Mouse (Mus musculus) limb, embryonic 14.5 days (tissue): ENCODE measurements at regions not wholly inside any gene's neighbourhood (a gene's known extent, or its start where the extent isn't known, plus 50 kb on each side); places are given as distances from the start of the nearest gene placed in this dataset.
"Not testable (repeated sequence)": the region's sequence is repeated elsewhere in the genome, so short reads cannot be mapped to it uniquely, and the experiment has no call there.

Source experiments
- ATAC-seq: fragments of 200-750 bp; cut with Nextera tagmentation; 2 replicates; pipeline ENCODE4 v1.8.0; 2017; ENCODE audit warnings: low read depth, moderate number of reproducible peaks, moderate TSS enrichment; ENCODE audit not compliant: low FRiP score
- DNase-seq: peaks from one replicate; pipeline ENCODE4 v3.0.0-alpha.2; 2015; ENCODE audit warnings: low spot score
- H3K27ac ChIP-seq: fragments of 300-500 bp; sonication (generic); replicated peaks from 2 replicates; pipeline ENCODE4 v1.5.1; 2014; ENCODE audit warnings: low read depth, mild to moderate bottlenecking, low read length, moderate library complexity, mixed read lengths
- H3K27me3 ChIP-seq: fragments of 300-500 bp; sonication (generic); 2 replicates; pipeline ENCODE4 v1.6.1; 2014; ENCODE audit warnings: low read length, mixed read lengths; ENCODE audit not compliant: control insufficient read depth, insufficient read depth
- H3K36me3 ChIP-seq: fragments of 300-500 bp; sonication (generic); 2 replicates; pipeline ENCODE4 v1.6.1; 2014; ENCODE audit warnings: mild to moderate bottlenecking, low read length, moderate library complexity, mixed read lengths; ENCODE audit not compliant: control insufficient read depth, insufficient read depth
- H3K4me1 ChIP-seq: fragments of 300-500 bp; sonication (generic); 2 replicates; pipeline ENCODE4 v1.6.1; 2014; ENCODE audit warnings: antibody characterized with exemption, low read length, mixed read lengths; ENCODE audit not compliant: control insufficient read depth, insufficient read depth
- H3K4me2 ChIP-seq: fragments of 300-500 bp; sonication (generic); replicated peaks from 2 replicates; pipeline ENCODE4 v1.6.1; 2014; ENCODE audit warnings: low read depth, mild to moderate bottlenecking, low read length, moderate library complexity; ENCODE audit not compliant: severe bottlenecking
- H3K4me3 ChIP-seq: fragments of 300-500 bp; sonication (generic); replicated peaks from 2 replicates; pipeline ENCODE4 v1.5.1; 2014; ENCODE audit warnings: low read length
- H3K9ac ChIP-seq: fragments of 300-500 bp; sonication (generic); 2 replicates; pipeline ENCODE4 v1.6.1; 2014; ENCODE audit warnings: mild to moderate bottlenecking, low read depth, low read length, moderate library complexity; ENCODE audit not compliant: severe bottlenecking
- H3K9me3 ChIP-seq: fragments of 300-500 bp; sonication (generic); 2 replicates; pipeline ENCODE4 v1.6.1; 2016; ENCODE audit warnings: low read length; ENCODE audit not compliant: control insufficient read depth
- POLR2A ChIP-seq: fragments of 200-500 bp; IDR thresholded peaks from 2 replicates; pipeline ENCODE4 v1.8.0; 2012; ENCODE audit warnings: inconsistent platforms, mild to moderate bottlenecking, moderate library complexity, borderline replicate concordance; ENCODE audit not compliant: insufficient read depth, insufficient read length; ENCODE audit errors: extremely low read depth
- WGBS: fragments of 180-500 bp; shearing (Covaris S2); extraction: QIAGEN DNeasy Blood & Tissue Kit; methylation state at CpG from one replicate; pipeline ENCODE4 v1.1.7; 2014; 5-methylcytosine and 5-hydroxymethylcytosine counted together

DNA sequence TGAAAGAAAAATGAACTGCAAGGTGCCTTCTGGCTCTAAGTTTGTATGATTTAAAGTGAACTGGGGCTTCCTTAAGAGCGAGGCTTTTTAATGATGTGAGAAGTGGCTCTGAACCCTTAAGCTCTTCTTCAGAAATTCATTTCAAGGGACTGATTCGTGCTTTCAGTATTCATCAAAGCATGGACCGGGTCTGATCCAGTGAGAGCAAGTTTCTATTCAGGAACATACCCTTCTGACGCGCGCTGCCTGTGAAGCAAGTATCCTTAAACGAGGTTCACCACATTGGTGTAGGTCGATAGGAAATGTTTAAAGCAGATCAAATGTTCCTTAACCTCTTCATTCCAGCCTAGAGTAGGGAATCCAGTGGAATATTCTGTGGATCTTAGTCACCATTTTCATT is 240.1 kb downstream of the Kctd12 start:
- no peaks in the 10 kb centered on the region for H3K4me1 ChIP-seq
- H3K27me3 ChIP-seq = no peaks in the 10 kb centered on the region
- H3K27ac ChIP-seq = no peak overlapping the region
- WGBS = 67% methylated on average over 8 of the region's 8 CpGs
- no peak for DNase-seq
- H3K4me3 ChIP-seq = no peak overlapping the region
- H3K9ac ChIP-seq = no peak overlapping the region
- H3K36me3 ChIP-seq = no peaks in the 10 kb centered on the region
- no peak overlapping the region for H3K4me2 ChIP-seq
- TF ChIP-seq POLR2A = no peak
- H3K9me3 ChIP-seq = no peaks in the 10 kb centered on the region
- ATAC-seq = no peak

DNA sequence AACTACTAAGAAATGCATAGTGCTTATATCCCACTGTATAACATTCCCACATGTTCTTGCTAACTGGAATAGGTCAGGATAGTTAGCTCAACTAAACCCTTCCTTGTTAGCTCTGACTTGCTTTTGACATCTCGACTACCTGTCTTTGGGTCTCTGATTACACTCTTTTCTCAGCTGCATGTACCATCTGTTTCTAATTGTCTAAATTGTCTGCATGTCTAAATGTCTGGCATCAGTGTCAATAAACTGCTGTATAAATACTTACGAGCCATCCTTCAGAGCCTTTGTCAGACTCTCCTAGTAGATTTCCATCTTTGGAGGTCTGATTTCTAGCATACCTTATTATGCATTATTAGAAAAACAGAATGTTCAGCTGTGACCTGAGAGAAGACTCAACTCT is 245.8 kb downstream of the Kctd12 start:
- Histone ChIP-seq H3K27me3 (no peaks in the 10 kb centered on the region), H3K27ac (no peak overlapping the region), H3K4me3 (no peak overlapping the region), H3K9ac (no peak overlapping the region), H3K4me2 (no peak overlapping the region), H3K9me3 (0 out of 2 replicates have a peak, but pooled peaks cover 3% of the 10 kb centered on the region), H3K4me1 (0 out of 2 replicates have a peak, but pooled peaks cover 5% of the 10 kb centered on the region), H3K36me3 (no peaks in the 10 kb centered on the region)
- no peak for TF ChIP-seq POLR2A
- no peak for ATAC-seq
- no peak for DNase-seq
- WGBS = 19% methylated on average over 2 of the region's 2 CpGs

DNA sequence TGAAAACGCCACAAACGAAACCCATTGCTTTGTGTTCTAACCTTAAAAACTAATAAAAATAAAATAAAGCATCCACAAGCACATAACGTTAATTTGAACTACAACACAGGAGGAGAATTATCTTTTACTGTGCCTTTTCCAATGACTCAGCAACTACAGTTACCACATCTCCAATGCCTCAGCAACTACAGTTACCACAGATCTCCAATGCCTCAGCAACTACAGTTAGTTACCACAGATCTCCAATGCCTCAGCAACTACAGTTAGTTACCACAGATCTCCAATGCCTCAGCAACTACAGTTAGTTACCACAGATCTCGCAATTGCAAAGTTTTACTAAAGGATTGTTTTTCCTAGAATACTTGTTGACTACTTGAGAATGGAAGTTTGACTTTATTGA is 248.7 kb downstream of the Kctd12 start:
- H3K4me3 ChIP-seq, H3K9me3 ChIP-seq, DNase-seq, ATAC-seq, H3K27ac ChIP-seq, H3K4me2 ChIP-seq, H3K9ac ChIP-seq, H3K36me3 ChIP-seq, H3K4me1 ChIP-seq, H3K27me3 ChIP-seq: not testable (repeated sequence)
- WGBS = 87% methylated on average over 4 of the region's 4 CpGs

DNA sequence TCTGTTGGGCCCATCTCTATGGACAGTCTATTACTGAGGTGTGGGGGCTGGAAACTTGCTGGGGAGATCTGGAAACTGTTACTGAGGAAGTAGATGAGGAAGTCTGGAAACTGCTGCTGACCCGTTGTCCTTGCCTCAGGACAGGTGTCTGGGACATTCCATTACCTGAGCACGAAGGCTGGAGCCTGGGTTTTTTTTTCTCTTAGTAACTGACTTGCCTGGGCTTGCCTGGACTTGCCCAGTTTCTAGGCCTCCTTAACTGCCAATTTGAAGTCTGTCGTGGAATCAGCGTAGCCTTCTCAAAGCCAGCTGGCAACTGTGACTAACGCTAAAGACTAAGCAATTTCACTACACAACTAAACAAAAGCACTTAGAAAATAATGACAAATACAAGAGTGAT is 250.7 kb downstream of the Kctd12 start:
- DNase-seq = no peak
- ATAC-seq = no peak
- H3K4me3 ChIP-seq = no peak overlapping the region
- H3K4me1 ChIP-seq = 0 out of 2 replicates have a peak, but pooled peaks cover 6% of the 10 kb centered on the region
- H3K9ac ChIP-seq = no peak overlapping the region
- H3K36me3 ChIP-seq = no peaks in the 10 kb centered on the region
- H3K4me2 ChIP-seq = no peak overlapping the region
- no peak overlapping the region for H3K27ac ChIP-seq
- H3K9me3 ChIP-seq = 0 out of 2 replicates have a peak, but pooled peaks cover 3% of the 10 kb centered on the region
- 41% methylated on average over 5 of the region's 5 CpGs for WGBS
- no peak for TF ChIP-seq POLR2A
- no peaks in the 10 kb centered on the region for H3K27me3 ChIP-seq

DNA sequence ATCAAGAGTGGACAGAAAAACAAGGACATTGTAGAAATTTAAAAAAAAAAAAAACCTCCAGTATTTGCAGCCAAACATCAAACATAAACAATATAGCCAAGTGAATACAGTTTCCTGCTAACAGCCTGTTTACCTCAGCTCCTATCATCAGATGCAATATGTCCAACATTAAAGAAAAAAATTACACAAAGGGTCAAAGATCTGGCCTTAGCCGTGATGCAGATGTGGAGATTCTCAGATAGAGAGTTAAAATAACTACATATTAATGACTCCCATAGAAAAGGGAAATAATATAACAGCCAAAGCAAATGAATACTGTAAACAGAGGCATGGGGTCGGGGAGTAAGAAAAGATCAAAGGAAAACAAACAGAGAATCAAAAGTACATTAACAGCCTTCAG is 259.8 kb downstream of the Kctd12 start:
- Histone ChIP-seq H3K4me3 (no peak overlapping the region), H3K27me3 (no peaks in the 10 kb centered on the region), H3K4me1 (peaks cover 8% of the 10 kb centered on the region; the same call in 1 of the 2 replicates), H3K27ac (no peak overlapping the region), H3K36me3 (no peaks in the 10 kb centered on the region), H3K9ac (no peak overlapping the region), H3K4me2 (no peak overlapping the region), H3K9me3 (no peaks in the 10 kb centered on the region)
- 36% methylated on average over 2 of the region's 2 CpGs for WGBS
- ATAC-seq (no peak), DNase-seq (no peak)
- TF ChIP-seq POLR2A = no peak

DNA sequence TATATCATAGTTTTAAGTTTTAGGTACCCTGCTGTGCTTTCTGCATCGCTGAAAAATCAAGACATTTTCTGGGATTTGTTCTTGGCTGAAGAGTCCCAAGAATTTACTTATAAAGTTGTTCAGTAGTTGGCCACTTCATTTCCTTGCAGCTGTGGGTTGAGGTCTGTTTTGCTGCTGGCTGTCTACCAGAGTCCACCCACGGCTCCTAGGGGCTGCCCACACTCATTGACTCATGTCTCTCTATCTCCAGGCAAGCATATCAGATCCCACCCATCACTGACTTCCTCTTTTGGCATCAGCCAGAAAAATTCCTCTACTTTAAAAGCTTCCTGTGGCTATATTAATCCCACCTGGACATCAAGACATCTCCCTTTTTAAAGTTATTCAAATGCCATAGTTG is 263.9 kb downstream of the Kctd12 start:
- no peak for ATAC-seq
- no peak overlapping the region for H3K27ac ChIP-seq
- WGBS = 46% methylated on average over 2 of the region's 2 CpGs
- H3K36me3 ChIP-seq = no peaks in the 10 kb centered on the region
- DNase-seq = peak; percentile 18
- no peaks in the 10 kb centered on the region for H3K27me3 ChIP-seq
- no peaks in the 10 kb centered on the region for H3K9me3 ChIP-seq
- TF ChIP-seq POLR2A = no peak
- no peak overlapping the region for H3K4me2 ChIP-seq
- H3K4me1 ChIP-seq = peaks cover 8% of the 10 kb centered on the region; the same call in 1 of the 2 replicates
- no peak overlapping the region for H3K4me3 ChIP-seq
- no peak overlapping the region for H3K9ac ChIP-seq
